Mouse (Mus musculus): ENCODE measurements around the gene Snap47. TPM values are rescaled to one million over a fixed set of nuclear protein-coding genes. Genes with fewer than 3 reads are reported as not detected.

Snap47 gene
- polyA plus RNA-seq, 1 experiment: 397 TPM

- TF ChIP-seq POLR2A (IDR thresholded peaks at IDR 0.05; ENCODE audit: insufficient read depth, low read depth, low read length): no peak
- TF ChIP-seq CTCF (IDR thresholded peaks at IDR 0.05; ENCODE audit: insufficient read depth, low read depth, low read length): no peak
- WGBS: 97% methylated on average over 2 of the region's 2 CpGs
- H3K27ac ChIP-seq (ENCODE audit: insufficient read depth, low read depth, low read length): no peak overlapping the region
- H3K4me1 ChIP-seq (ENCODE audit: control insufficient read depth, insufficient read depth, low read length): peaks cover 5% of the 10 kb centered on the region; the same call in 1 of the 2 replicates
- no peak overlapping the region for H3K4me3 ChIP-seq (ENCODE audit: insufficient read depth, low read depth, low read length)
Observed at GRCm38 (mm10) chr11:59460459-59460858, 9.5 kb upstream of the Snap47 start.

- TF ChIP-seq CTCF (IDR thresholded peaks at IDR 0.05; ENCODE audit: insufficient read depth, low read depth, low read length) (no peak), POLR2A (IDR thresholded peaks at IDR 0.05; ENCODE audit: insufficient read depth, low read depth, low read length) (no peak)
- 29% methylated on average over 5 of the region's 5 CpGs for WGBS
- peak overlapping the region; percentile 18 for H3K27ac ChIP-seq (ENCODE audit: insufficient read depth, low read depth, low read length)
- peaks cover 5% of the 10 kb centered on the region; the same call in 1 of the 2 replicates for H3K4me1 ChIP-seq (ENCODE audit: control insufficient read depth, insufficient read depth, low read length)
- no peak overlapping the region for H3K4me3 ChIP-seq (ENCODE audit: insufficient read depth, low read depth, low read length)
Observed at GRCm38 (mm10) chr11:59458973-59459372, 8.0 kb upstream of the Snap47 start.

GRCm38 (mm10) chr11:59456891-59457290, 5.9 kb upstream of the Snap47 start:
- no peak overlapping the region for H3K27ac ChIP-seq (ENCODE audit: insufficient read depth, low read depth, low read length)
- no peak overlapping the region for H3K4me3 ChIP-seq (ENCODE audit: insufficient read depth, low read depth, low read length)
- 98% methylated on average over 2 of the region's 2 CpGs for WGBS
- peaks cover 5% of the 10 kb centered on the region; the same call in 1 of the 2 replicates for H3K4me1 ChIP-seq (ENCODE audit: control insufficient read depth, insufficient read depth, low read length)
- TF ChIP-seq CTCF (IDR thresholded peaks at IDR 0.05; ENCODE audit: insufficient read depth, low read depth, low read length) (no peak), POLR2A (IDR thresholded peaks at IDR 0.05; ENCODE audit: insufficient read depth, low read depth, low read length) (no peak)

GRCm38 (mm10) chr11:59456346-59456745, 5.4 kb upstream of the Snap47 start:
- no peak overlapping the region for H3K4me3 ChIP-seq (ENCODE audit: insufficient read depth, low read depth, low read length)
- H3K4me1 ChIP-seq (ENCODE audit: control insufficient read depth, insufficient read depth, low read length): peaks cover 5% of the 10 kb centered on the region; the same call in 1 of the 2 replicates
- TF ChIP-seq CTCF (IDR thresholded peaks at IDR 0.05; ENCODE audit: insufficient read depth, low read depth, low read length) (no peak), POLR2A (IDR thresholded peaks at IDR 0.05; ENCODE audit: insufficient read depth, low read depth, low read length) (no peak)
- WGBS: 87% methylated on average over 2 of the region's 2 CpGs
- H3K27ac ChIP-seq (ENCODE audit: insufficient read depth, low read depth, low read length): no peak overlapping the region

GRCm38 (mm10) chr11:59450230-59450771, 685 bp downstream of the Snap47 start:
- H3K27ac ChIP-seq (ENCODE audit: insufficient read depth, low read depth, low read length): peak overlapping the region; percentile 36
- peaks cover 14% of the 10 kb centered on the region for H3K4me1 ChIP-seq (ENCODE audit: control insufficient read depth, insufficient read depth, low read length)
- H3K4me3 ChIP-seq (ENCODE audit: insufficient read depth, low read depth, low read length): peak overlapping the region; percentile 71
- under 1% methylated on average over 38 of the region's 38 CpGs for WGBS
- no peak for TF ChIP-seq CTCF (IDR thresholded peaks at IDR 0.05; ENCODE audit: insufficient read depth, low read depth, low read length)
- TF ChIP-seq POLR2A (IDR thresholded peaks at IDR 0.05; ENCODE audit: insufficient read depth, low read depth, low read length): no peak

- Histone ChIP-seq H3K4me1 (ENCODE audit: control insufficient read depth, insufficient read depth, low read length) (peaks cover 14% of the 10 kb centered on the region), H3K4me3 (ENCODE audit: insufficient read depth, low read depth, low read length) (peak within 1 kb of the TSS; percentile 71), H3K27ac (ENCODE audit: insufficient read depth, low read depth, low read length) (peak within 1 kb of the TSS; percentile 36)
- under 1% methylated on average over 38 of the region's 40 CpGs for WGBS
- TF ChIP-seq POLR2A (IDR thresholded peaks at IDR 0.05; ENCODE audit: insufficient read depth, low read depth, low read length): peak; percentile 88
- no peak for TF ChIP-seq CTCF (IDR thresholded peaks at IDR 0.05; ENCODE audit: insufficient read depth, low read depth, low read length)
Observed at GRCm38 (mm10) chr11:59449741-59450229, 1.2 kb downstream of the Snap47 start, which contains the start of gene Jmjd4. Gene Jmjd4, plus strand, starts transcription at chr11:59450045.

- no peak for TF ChIP-seq POLR2A (IDR thresholded peaks at IDR 0.05; ENCODE audit: insufficient read depth, low read depth, low read length)
- no peak for TF ChIP-seq CTCF (IDR thresholded peaks at IDR 0.05; ENCODE audit: insufficient read depth, low read depth, low read length)
- peaks cover 9% of the 10 kb centered on the region for H3K4me1 ChIP-seq (ENCODE audit: control insufficient read depth, insufficient read depth, low read length)
- H3K27ac ChIP-seq (ENCODE audit: insufficient read depth, low read depth, low read length): no peak overlapping the region
- H3K4me3 ChIP-seq (ENCODE audit: insufficient read depth, low read depth, low read length): no peak overlapping the region
Observed at GRCm38 (mm10) chr11:59443102-59443501, 7.9 kb downstream of the Snap47 start.

GRCm38 (mm10) chr11:59437954-59438353, 13.0 kb downstream of the Snap47 start:
- 90% methylated on average over 12 of the region's 12 CpGs for WGBS
- peaks cover 7% of the 10 kb centered on the region; the same call in 1 of the 2 replicates for H3K4me1 ChIP-seq (ENCODE audit: control insufficient read depth, insufficient read depth, low read length)
- no peak overlapping the region for H3K4me3 ChIP-seq (ENCODE audit: insufficient read depth, low read depth, low read length)
- no peak overlapping the region for H3K27ac ChIP-seq (ENCODE audit: insufficient read depth, low read depth, low read length)
- TF ChIP-seq CTCF (IDR thresholded peaks at IDR 0.05; ENCODE audit: insufficient read depth, low read depth, low read length) (no peak), POLR2A (IDR thresholded peaks at IDR 0.05; ENCODE audit: insufficient read depth, low read depth, low read length) (no peak)

- no peak for TF ChIP-seq POLR2A (IDR thresholded peaks at IDR 0.05; ENCODE audit: insufficient read depth, low read depth, low read length)
- H3K4me3 ChIP-seq (ENCODE audit: insufficient read depth, low read depth, low read length): no peak overlapping the region
- WGBS: 23% methylated on average over 3 of the region's 3 CpGs
- peaks cover 4% of the 10 kb centered on the region; the same call in 1 of the 2 replicates for H3K4me1 ChIP-seq (ENCODE audit: control insufficient read depth, insufficient read depth, low read length)
- H3K27ac ChIP-seq (ENCODE audit: insufficient read depth, low read depth, low read length): no peak overlapping the region; the same call in 1 of the 2 replicates
Observed at GRCm38 (mm10) chr11:59432261-59432660, 18.7 kb downstream of the Snap47 start.
